Mouse (Mus musculus): ENCODE data around the gene Pgm2.
A peak's percentile ranks its signal among the peaks of the same experiment; 100 is the strongest.

- no peak for TF ChIP-seq EP300 (IDR thresholded peaks at IDR 0.05)
- TF ChIP-seq CTCF (IDR thresholded peaks at IDR 0.05): peak; percentile 55
These were observed 16.5 kb downstream of the Pgm2 start for GRCm38 (mm10) chr5:64109217-64109616.
